Mouse (Mus musculus) kidney, adult 2 months (tissue): ENCODE data around the gene Tcf12. TPM values are rescaled to one million over a fixed set of nuclear protein-coding genes. Genes with fewer than 3 reads are reported as not detected.

Source experiments
- DNase-seq: peaks from one replicate; pipeline ENCODE4 v3.0.0; 2021
- H3K27ac ChIP-seq: fragments of 200-500 bp; 2 replicates; pipeline ENCODE4 v1.5.1; 2012; ENCODE audit warnings: low read depth, low read length, control low read depth, inconsistent platforms; ENCODE audit not compliant: insufficient read depth
- H3K27me3 ChIP-seq: fragments of 200-500 bp; replicated peaks from 2 replicates; pipeline ENCODE4 v1.6.1; 2012; ENCODE audit warnings: mild to moderate bottlenecking, moderate library complexity, low read length, inconsistent platforms; ENCODE audit not compliant: control insufficient read depth, insufficient read depth
- H3K36me3 ChIP-seq: fragments of 200-500 bp; 2 replicates; pipeline ENCODE4 v1.6.1; 2012; ENCODE audit warnings: mild to moderate bottlenecking, moderate library complexity, low read length, inconsistent platforms; ENCODE audit not compliant: control insufficient read depth, insufficient read depth
- H3K4me1 ChIP-seq: fragments of 200-500 bp; 2 replicates; pipeline ENCODE4 v1.6.1; 2011; ENCODE audit warnings: low read length; ENCODE audit not compliant: control insufficient read depth, insufficient read depth
- H3K4me3 ChIP-seq: fragments of 200-500 bp; 2 replicates; pipeline ENCODE4 v1.5.1; 2011; ENCODE audit warnings: mild to moderate bottlenecking, low read depth, low read length, control low read depth; ENCODE audit not compliant: insufficient read depth
- CTCF ChIP-seq: fragments of 200-500 bp; conservative IDR thresholded peaks from 2 replicates; pipeline ENCODE4 v1.5.1; 2011; ENCODE audit warnings: low read depth, mild to moderate bottlenecking, control low read depth, low read length, moderate library complexity, mixed read lengths; ENCODE audit not compliant: insufficient read depth, insufficient read length
- POLR2A ChIP-seq: fragments of 200-500 bp; IDR thresholded peaks from one replicate; pipeline ENCODE4 v1.6.1; 2011; ENCODE audit warnings: low read depth, low read length, control low read depth
- WGBS: fragments of 180-500 bp; shearing (Covaris S2); methylation state at CpG from one replicate; pipeline ENCODE4 v1.1.7; 2018; 5-methylcytosine and 5-hydroxymethylcytosine counted together
- polyA plus RNA-seq: library from polyadenylated mRNA; depleted of rRNA; stranded (reverse); fragments of >200 nt; gene quantifications from 2 replicates; pipeline ENCODE4 v1.2.3, GENCODE M21; 2012

The Tcf12 gene
- polyA plus RNA-seq, 1 experiment: 50.0 TPM

DNA sequence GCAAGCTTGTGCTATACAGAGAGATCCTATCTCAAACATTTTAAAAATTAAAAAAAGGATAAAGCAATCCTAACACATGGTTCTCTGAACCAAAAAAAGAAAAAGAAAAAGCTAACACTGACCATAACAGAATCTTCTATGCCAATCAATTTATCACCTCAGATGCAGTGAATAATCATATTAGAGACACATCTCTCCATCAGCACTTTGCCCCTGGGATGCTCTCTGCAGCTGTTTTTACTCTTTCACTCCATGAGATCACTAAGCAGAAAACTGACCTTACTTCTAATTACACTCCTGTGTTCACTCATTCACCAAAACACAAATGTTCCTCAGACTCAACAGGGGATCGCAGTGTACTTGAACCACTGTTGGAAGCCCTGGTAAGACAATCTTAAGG, 128.8 kb downstream of the Tcf12 start:
- Histone ChIP-seq H3K27ac (no peak overlapping the region), H3K4me3 (no peak overlapping the region), H3K36me3 (no peaks in the 10 kb centered on the region), H3K4me1 (0 out of 2 replicates have a peak, but pooled peaks cover 5% of the 10 kb centered on the region), H3K27me3 (no peaks in the 10 kb centered on the region)
- DNase-seq: no peak
- TF ChIP-seq POLR2A (no peak), CTCF (no peak)
- WGBS: 65% methylated on average over 1 of the region's 1 CpGs

DNA sequence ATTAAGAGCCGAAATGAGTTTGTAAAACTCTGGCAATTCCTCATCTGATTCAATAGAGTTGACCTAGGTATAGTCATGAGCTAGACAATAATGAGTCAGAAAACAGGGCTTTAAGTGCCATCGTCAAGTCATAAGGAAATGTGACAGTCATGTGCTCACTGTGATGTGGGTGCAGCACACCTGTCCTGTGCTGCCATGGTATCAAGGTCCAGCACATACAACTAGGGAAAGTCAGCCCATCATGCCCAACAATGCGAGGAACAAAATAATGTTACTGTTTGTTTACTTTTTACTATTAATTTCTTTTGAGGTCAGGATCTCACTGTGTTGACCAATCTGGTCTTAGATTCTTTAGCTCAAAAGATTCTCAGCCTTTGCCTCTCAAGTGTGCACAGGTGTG, 130.6 kb downstream of the Tcf12 start:
- H3K36me3 ChIP-seq: no peaks in the 10 kb centered on the region
- WGBS: 91% methylated on average over 3 of the region's 3 CpGs
- H3K27ac ChIP-seq: no peak overlapping the region
- peaks cover 6% of the 10 kb centered on the region; the same call in 1 of the 2 replicates for H3K4me1 ChIP-seq
- DNase-seq: no peak
- H3K4me3 ChIP-seq: no peak overlapping the region
- no peak for TF ChIP-seq CTCF
- no peak for TF ChIP-seq POLR2A
- H3K27me3 ChIP-seq: no peaks in the 10 kb centered on the region

- Histone ChIP-seq H3K27ac (no peak overlapping the region), H3K4me3 (no peak overlapping the region), H3K27me3 (no peaks in the 10 kb centered on the region), H3K4me1 (peaks cover 8% of the 10 kb centered on the region; the same call in 1 of the 2 replicates), H3K36me3 (no peaks in the 10 kb centered on the region)
- WGBS: 43% methylated on average over 2 of the region's 2 CpGs
- no peak for DNase-seq
- TF ChIP-seq CTCF: no peak
- TF ChIP-seq POLR2A: no peak
Measured at GRCm38 (mm10) chr9:71980579-71980978, 131.1 kb downstream of the Tcf12 start.

- WGBS: 84% methylated on average over 3 of the region's 3 CpGs
Measured at GRCm38 (mm10) chr9:71978886-71979285, 132.8 kb downstream of the Tcf12 start.

GRCm38 (mm10) chr9:71976034-71976433, 135.6 kb downstream of the Tcf12 start:
- no peaks in the 10 kb centered on the region for H3K27me3 ChIP-seq
- no peak for DNase-seq
- WGBS: 24% methylated on average over 6 of the region's 6 CpGs
- H3K27ac ChIP-seq: no peak overlapping the region
- TF ChIP-seq CTCF (no peak), POLR2A (no peak)
- no peak overlapping the region for H3K4me3 ChIP-seq
- H3K4me1 ChIP-seq: peaks cover 10% of the 10 kb centered on the region; the same call in 1 of the 2 replicates
- no peaks in the 10 kb centered on the region for H3K36me3 ChIP-seq

More at GRCm38 (mm10) chr9:71978886-71979285, 132.8 kb downstream of the Tcf12 start:
- H3K4me1 ChIP-seq: peaks cover 10% of the 10 kb centered on the region; the same call in 1 of the 2 replicates
- TF ChIP-seq POLR2A: no peak
- no peak for TF ChIP-seq CTCF
- H3K27me3 ChIP-seq: no peaks in the 10 kb centered on the region
- no peaks in the 10 kb centered on the region for H3K36me3 ChIP-seq
- no peak for DNase-seq
- H3K27ac ChIP-seq: no peak overlapping the region
- H3K4me3 ChIP-seq: no peak overlapping the region

GRCm38 (mm10) chr9:71975141-71975540, 136.5 kb downstream of the Tcf12 start:
- Histone ChIP-seq H3K4me1 (peaks cover 7% of the 10 kb centered on the region; the same call in 1 of the 2 replicates), H3K4me3 (no peak overlapping the region), H3K27me3 (no peaks in the 10 kb centered on the region), H3K27ac (no peak overlapping the region), H3K36me3 (no peaks in the 10 kb centered on the region)
- DNase-seq: no peak
- TF ChIP-seq POLR2A (no peak), CTCF (no peak)
- WGBS: 62% methylated on average over 4 of the region's 4 CpGs

GRCm38 (mm10) chr9:71974541-71974959, 137.1 kb downstream of the Tcf12 start:
- WGBS: 31% methylated on average over 2 of the region's 2 CpGs
- Histone ChIP-seq H3K4me1 (peaks cover 7% of the 10 kb centered on the region; the same call in 1 of the 2 replicates), H3K27me3 (no peaks in the 10 kb centered on the region), H3K36me3 (no peaks in the 10 kb centered on the region), H3K27ac (no peak overlapping the region), H3K4me3 (no peak overlapping the region)
- peak; percentile 39 for DNase-seq
- no peak for TF ChIP-seq POLR2A

DNA sequence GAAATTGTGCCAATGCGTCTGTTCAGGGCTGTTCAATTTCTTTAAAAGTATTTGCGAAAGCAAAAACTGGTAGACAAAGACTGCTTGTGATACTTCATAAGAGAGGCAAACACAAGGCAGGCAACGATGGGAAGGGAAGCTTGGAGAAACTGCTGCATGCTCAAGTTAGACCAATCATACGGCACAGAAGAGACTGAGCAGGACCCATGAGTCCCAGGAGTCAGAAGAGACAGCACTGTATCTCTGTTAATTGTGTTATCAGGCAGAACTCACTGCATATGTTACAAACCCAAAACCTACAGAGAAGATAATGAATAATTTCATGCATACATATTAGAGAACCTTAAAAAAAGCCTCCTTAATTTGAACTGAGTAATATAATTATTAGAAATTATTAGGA, 147.6 kb downstream of the Tcf12 start:
- Histone ChIP-seq H3K27ac (no peak overlapping the region), H3K36me3 (no peaks in the 10 kb centered on the region), H3K27me3 (no peaks in the 10 kb centered on the region), H3K4me3 (no peak overlapping the region), H3K4me1 (no peaks in the 10 kb centered on the region)
- DNase-seq: no peak
- no peak for TF ChIP-seq POLR2A
- TF ChIP-seq CTCF: no peak
- WGBS: 90% methylated on average over 4 of the region's 4 CpGs
